Mouse (Mus musculus): Measurements from ENCODE around the gene Ttn. TPM values are rescaled to one million over a fixed set of nuclear protein-coding genes. Genes with fewer than 3 reads are reported as not detected.

Ttn gene
- polyA plus RNA-seq, 1 experiment: 0.22 TPM

DNA sequence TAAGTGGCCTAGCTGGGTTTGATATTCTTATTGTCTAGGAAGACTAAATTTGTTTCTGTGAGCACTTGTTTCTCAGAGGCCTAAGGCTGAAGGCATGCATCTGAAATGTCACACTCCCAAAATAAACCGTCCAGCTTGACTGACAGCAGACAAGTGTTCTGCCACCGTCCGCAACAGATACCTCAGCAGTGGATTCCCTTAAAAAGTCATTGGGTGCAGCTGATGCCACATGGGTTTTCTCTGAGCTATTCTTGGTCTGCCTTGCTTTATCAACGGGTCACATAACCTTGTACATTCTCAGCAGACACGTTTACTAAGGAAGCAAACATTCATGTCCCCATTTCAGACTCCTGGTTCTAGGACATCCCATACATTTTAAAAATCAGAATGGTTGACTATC is 630 bp downstream of the Ttn start:
- TF ChIP-seq CTCF (IDR thresholded peaks at IDR 0.05; ENCODE audit: borderline replicate concordance, extremely low read depth, insufficient read depth, insufficient read length): no peak
- TF ChIP-seq POLR2A (IDR thresholded peaks at IDR 0.05; ENCODE audit: borderline replicate concordance, extremely low read depth, insufficient read depth, insufficient read length, poor library complexity, severe bottlenecking): no peak

DNA sequence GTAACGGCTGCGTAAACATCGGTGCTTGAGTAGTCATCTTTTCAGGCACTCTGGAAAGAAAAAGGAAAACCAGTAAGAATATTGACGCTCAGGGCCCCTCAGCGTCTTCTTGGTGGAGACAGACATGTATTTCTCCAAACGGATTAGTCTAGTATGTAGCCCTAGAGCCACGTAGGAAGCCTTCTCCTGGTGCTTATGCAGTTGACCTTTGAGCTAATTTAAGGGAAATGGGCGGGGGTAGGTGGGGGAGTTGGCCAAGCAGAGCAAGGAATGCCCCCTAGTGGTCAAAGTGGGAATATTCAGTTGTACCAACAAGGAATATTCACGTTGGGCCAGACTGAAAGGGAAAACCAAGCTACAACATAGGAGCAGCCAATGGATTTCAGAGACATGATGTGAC is 2.2 kb downstream of the Ttn start:
- peak; percentile 58; the same call in 1 of the 2 replicates for TF ChIP-seq CTCF (IDR thresholded peaks at IDR 0.05; ENCODE audit: borderline replicate concordance, extremely low read depth, insufficient read depth, insufficient read length)
- no peak for TF ChIP-seq POLR2A (IDR thresholded peaks at IDR 0.05; ENCODE audit: borderline replicate concordance, extremely low read depth, insufficient read depth, insufficient read length, poor library complexity, severe bottlenecking)
- DNase-seq (ENCODE audit: low read depth): peak; percentile 28

More for the DNA sequence above, 630 bp downstream of the Ttn start:
- DNase-seq (ENCODE audit: low read depth): no peak

DNA sequence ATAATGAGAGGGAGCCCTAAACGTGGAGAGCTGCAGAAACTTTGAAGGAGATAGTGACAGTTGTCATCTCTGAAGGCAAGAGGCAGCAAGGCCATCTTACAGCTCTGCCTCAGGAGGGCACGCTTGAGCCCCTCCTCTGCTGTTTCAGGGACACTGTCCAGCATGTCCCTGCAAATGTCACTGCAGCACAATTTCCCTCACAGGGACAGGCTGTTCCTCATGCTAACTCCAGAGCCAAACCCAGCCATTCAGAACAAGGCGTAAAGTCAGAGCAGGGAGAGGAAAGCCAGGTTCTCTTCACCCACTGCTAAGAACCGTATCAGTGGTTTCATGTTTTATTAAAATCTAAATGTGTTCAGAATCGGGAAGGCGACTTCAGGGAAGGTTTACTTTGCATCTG is 4.7 kb downstream of the Ttn start:
- TF ChIP-seq CTCF (IDR thresholded peaks at IDR 0.05; ENCODE audit: borderline replicate concordance, extremely low read depth, insufficient read depth, insufficient read length): no peak
- TF ChIP-seq POLR2A (IDR thresholded peaks at IDR 0.05; ENCODE audit: borderline replicate concordance, extremely low read depth, insufficient read depth, insufficient read length, poor library complexity, severe bottlenecking): no peak
- no peak for DNase-seq (ENCODE audit: low read depth)

- DNase-seq (ENCODE audit: low read depth): peak; percentile 24
- TF ChIP-seq POLR2A (IDR thresholded peaks at IDR 0.05; ENCODE audit: borderline replicate concordance, extremely low read depth, insufficient read depth, insufficient read length, poor library complexity, severe bottlenecking): no peak
- TF ChIP-seq CTCF (IDR thresholded peaks at IDR 0.05; ENCODE audit: borderline replicate concordance, extremely low read depth, insufficient read depth, insufficient read length): no peak
Observed at GRCm38 (mm10) chr2:76972051-76972450, 10.3 kb downstream of the Ttn start.

DNA sequence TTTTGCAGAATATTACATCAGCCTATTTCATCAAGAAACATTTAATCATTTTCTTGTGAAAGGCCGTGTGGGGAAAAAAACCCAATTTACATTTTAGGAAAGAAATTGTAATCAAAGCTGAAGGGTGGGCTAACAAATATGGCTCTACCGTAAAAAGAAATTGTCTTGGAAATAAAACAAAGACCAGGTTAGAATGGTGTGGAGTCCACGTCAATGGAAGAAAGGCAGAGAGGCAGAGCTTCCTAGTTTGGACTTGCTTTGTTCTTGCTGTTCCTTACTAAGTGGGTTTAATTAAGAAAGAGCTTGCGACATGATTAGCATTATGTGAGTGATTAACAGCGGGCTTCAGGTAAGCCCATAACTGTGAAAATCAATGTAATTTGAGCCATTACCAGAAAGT is 11.3 kb downstream of the Ttn start:
- peak; percentile 65 for DNase-seq (ENCODE audit: low read depth)
- TF ChIP-seq POLR2A (IDR thresholded peaks at IDR 0.05; ENCODE audit: borderline replicate concordance, extremely low read depth, insufficient read depth, insufficient read length, poor library complexity, severe bottlenecking) (no peak), CTCF (IDR thresholded peaks at IDR 0.05; ENCODE audit: borderline replicate concordance, extremely low read depth, insufficient read depth, insufficient read length) (no peak)

- no peak for TF ChIP-seq CTCF (IDR thresholded peaks at IDR 0.05; ENCODE audit: borderline replicate concordance, extremely low read depth, insufficient read depth, insufficient read length)
- TF ChIP-seq POLR2A (IDR thresholded peaks at IDR 0.05; ENCODE audit: borderline replicate concordance, extremely low read depth, insufficient read depth, insufficient read length, poor library complexity, severe bottlenecking): no peak
- DNase-seq (ENCODE audit: low read depth): peak; percentile 76
Observed at GRCm38 (mm10) chr2:76970669-76971068, 11.7 kb downstream of the Ttn start.

DNA sequence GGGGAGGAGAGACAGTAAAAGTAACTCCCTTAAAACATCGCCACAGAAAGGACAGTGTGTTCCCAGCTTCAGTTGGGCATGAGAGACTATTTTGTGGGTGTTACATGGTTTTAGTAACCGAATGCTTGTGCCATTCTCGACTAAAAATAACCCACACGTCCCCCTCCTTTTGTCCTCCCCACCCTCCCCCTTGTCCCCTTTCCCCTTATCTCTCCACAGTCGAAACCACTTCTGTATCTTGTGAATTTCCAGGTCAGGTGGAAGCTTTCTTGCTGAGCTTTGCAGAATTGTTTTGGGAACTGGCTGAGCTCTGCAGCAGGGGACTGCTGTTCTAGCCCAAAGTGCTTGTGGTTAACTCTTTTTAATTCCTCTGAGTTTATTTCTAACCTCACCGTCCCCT is 12.1 kb downstream of the Ttn start:
- DNase-seq (ENCODE audit: low read depth): no peak
- TF ChIP-seq CTCF (IDR thresholded peaks at IDR 0.05; ENCODE audit: borderline replicate concordance, extremely low read depth, insufficient read depth, insufficient read length) (no peak), POLR2A (IDR thresholded peaks at IDR 0.05; ENCODE audit: borderline replicate concordance, extremely low read depth, insufficient read depth, insufficient read length, poor library complexity, severe bottlenecking) (no peak)

DNA sequence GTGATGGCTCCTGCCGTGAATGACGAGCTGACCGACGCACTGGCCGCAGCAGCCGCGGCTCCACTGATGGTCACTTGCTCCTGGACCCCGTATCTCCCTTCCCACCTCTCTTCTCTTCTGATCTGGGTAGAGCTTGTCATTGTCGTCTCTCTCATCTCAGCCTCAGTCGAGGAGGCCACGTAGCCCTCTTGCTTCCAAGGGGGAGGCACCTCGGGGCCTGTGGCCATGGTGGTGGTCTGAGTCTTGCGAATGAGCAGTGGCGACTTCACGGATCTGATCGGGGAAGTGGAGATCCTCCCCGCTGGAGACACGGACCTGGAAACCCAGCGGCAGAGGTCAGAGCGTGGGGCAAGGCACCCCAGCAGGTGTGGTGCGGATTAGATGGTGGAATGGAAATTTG is 12.7 kb downstream of the Ttn start:
- no peak for TF ChIP-seq POLR2A (IDR thresholded peaks at IDR 0.05; ENCODE audit: borderline replicate concordance, extremely low read depth, insufficient read depth, insufficient read length, poor library complexity, severe bottlenecking)
- no peak for TF ChIP-seq CTCF (IDR thresholded peaks at IDR 0.05; ENCODE audit: borderline replicate concordance, extremely low read depth, insufficient read depth, insufficient read length)

GRCm38 (mm10) chr2:76968919-76969318 is 13.4 kb downstream of the Ttn start:
- TF ChIP-seq POLR2A (IDR thresholded peaks at IDR 0.05; ENCODE audit: borderline replicate concordance, extremely low read depth, insufficient read depth, insufficient read length, poor library complexity, severe bottlenecking) (no peak), CTCF (IDR thresholded peaks at IDR 0.05; ENCODE audit: borderline replicate concordance, extremely low read depth, insufficient read depth, insufficient read length) (peak; percentile 74; the same call in 1 of the 2 replicates)
- peak; percentile 91 for DNase-seq (ENCODE audit: low read depth)

More for the DNA sequence above, 12.7 kb downstream of the Ttn start:
- no peak for DNase-seq (ENCODE audit: low read depth)

DNA sequence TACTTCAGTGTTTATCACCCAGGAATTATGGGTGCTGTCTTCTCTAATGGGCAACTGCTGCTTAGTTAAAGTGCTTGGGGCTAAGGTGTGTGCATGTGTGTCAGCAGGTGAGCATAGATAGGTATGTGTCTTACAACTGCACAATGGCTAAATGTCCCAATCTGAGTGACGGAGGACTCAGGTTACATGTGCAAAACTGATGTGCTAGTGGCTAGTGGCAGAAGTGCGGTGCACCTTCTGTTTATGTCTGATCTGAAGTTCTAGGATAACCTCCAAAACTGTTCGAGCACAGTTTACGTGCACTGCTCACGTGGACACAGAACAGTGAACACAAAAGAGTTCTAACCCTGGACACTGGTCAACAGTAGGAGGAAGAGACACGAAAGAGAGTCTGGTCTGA is 15.8 kb downstream of the Ttn start:
- DNase-seq (ENCODE audit: low read depth): no peak

GRCm38 (mm10) chr2:76966013-76966412 is 16.3 kb downstream of the Ttn start:
- DNase-seq (ENCODE audit: low read depth): no peak
- TF ChIP-seq CTCF (IDR thresholded peaks at IDR 0.05; ENCODE audit: borderline replicate concordance, extremely low read depth, insufficient read depth, insufficient read length): no peak
- no peak for TF ChIP-seq POLR2A (IDR thresholded peaks at IDR 0.05; ENCODE audit: borderline replicate concordance, extremely low read depth, insufficient read depth, insufficient read length, poor library complexity, severe bottlenecking)

More for the DNA sequence above, 15.8 kb downstream of the Ttn start:
- TF ChIP-seq CTCF (IDR thresholded peaks at IDR 0.05; ENCODE audit: borderline replicate concordance, extremely low read depth, insufficient read depth, insufficient read length) (no peak), POLR2A (IDR thresholded peaks at IDR 0.05; ENCODE audit: borderline replicate concordance, extremely low read depth, insufficient read depth, insufficient read length, poor library complexity, severe bottlenecking) (no peak)

DNA sequence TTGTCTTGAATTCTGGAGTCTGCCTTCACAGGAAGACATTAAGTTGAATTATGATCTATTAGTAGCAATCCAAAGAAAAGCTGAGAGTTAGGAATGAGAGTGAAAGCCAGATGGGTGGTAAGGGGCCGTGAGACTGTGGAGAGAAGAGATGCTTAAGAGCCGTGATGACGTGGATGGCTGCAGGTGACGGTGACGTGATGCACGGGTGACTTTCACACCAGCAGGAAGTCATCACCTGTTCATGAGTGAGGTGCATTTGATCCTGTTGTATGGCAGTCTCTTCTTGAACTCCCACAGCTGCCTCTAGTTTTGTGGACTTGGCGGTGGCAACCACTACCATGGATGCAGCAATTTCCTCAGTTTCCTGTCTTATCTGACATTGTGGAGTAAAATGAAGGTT is 16.8 kb downstream of the Ttn start:
- DNase-seq (ENCODE audit: low read depth): no peak
- no peak for TF ChIP-seq POLR2A (IDR thresholded peaks at IDR 0.05; ENCODE audit: borderline replicate concordance, extremely low read depth, insufficient read depth, insufficient read length, poor library complexity, severe bottlenecking)
- TF ChIP-seq CTCF (IDR thresholded peaks at IDR 0.05; ENCODE audit: borderline replicate concordance, extremely low read depth, insufficient read depth, insufficient read length): no peak

Data from brain, embryonic 14.5 days (tissue).